In the genomic region with DNA sequence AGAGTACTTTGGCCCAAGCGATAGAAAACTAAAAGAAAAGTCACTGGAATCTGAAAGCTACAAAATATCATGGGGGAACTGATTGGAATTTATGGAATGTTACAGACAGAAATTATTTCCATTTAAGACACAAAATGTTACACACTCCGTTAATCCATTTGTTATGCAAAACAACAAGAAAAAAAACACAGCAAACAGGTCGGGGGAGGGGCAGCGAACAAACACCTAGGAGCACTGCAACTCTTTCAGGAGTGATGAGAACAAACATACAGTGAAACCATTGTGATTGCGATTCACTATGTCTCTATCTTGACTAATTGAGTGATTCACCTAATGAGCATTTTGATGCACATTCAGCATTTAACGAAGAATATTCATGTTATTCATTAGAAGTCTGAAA, we compare ENCODE assay signal across 21 mouse cellular contexts.
"Had no signal": no experiment of that assay in that cellular context is flagged by ENCODE, and none has a peak within 500 bp of the region (broad histone marks: within the 10 kb centered on the region; RNA-seq: fewer than 3 reads in every experiment).

No protein-coding gene starts in this region.

- H3K9me3 ChIP-seq: hindbrain, embryonic 13.5 days; hindbrain, embryonic 15.5 days; limb, embryonic 13.5 days; limb, embryonic 15.5 days had no signal

- H3K4me2 ChIP-seq: heart, embryonic 11.5 days; heart, embryonic 13.5 days; heart, embryonic 15.5 days; hindbrain, embryonic 13.5 days; hindbrain, embryonic 15.5 days; limb, embryonic 13.5 days; limb, embryonic 15.5 days; liver, embryonic 11.5 days had no signal

- ATAC-seq: hindbrain, postnatal 0 days had no signal

- DNase-seq: gastrocnemius, adult 2 months; gastrocnemius, postnatal 10 days; gastrocnemius, postnatal 25 days; heart, adult 11 months; heart, adult 2 months; heart, postnatal 14 days; heart, postnatal 36 days; layer of hippocampus, adult 9-11 months; layer of hippocampus, postnatal 36 days; left cerebral cortex, postnatal 4 days had no signal

- H3K27me3 ChIP-seq: heart, embryonic 13.5 days; heart, embryonic 15.5 days; hindbrain, embryonic 13.5 days; hindbrain, embryonic 15.5 days; limb, embryonic 13.5 days; limb, embryonic 15.5 days had no signal

- H3K27ac ChIP-seq: gastrocnemius, adult 2 months; heart, adult 2 months; heart, embryonic 13.5 days; heart, embryonic 15.5 days; hindbrain, embryonic 13.5 days; hindbrain, embryonic 15.5 days; hindbrain, postnatal 0 days; kidney, postnatal 0 days; limb, embryonic 13.5 days; limb, embryonic 15.5 days; liver, embryonic 14.5 days had no signal

- H3K4me3 ChIP-seq: gastrocnemius, adult 2 months; heart, adult 2 months; heart, embryonic 13.5 days; heart, embryonic 15.5 days; hindbrain, embryonic 13.5 days; hindbrain, embryonic 15.5 days; limb, embryonic 13.5 days; limb, embryonic 15.5 days had no signal

- H3K4me1 ChIP-seq: heart, embryonic 13.5 days; heart, embryonic 15.5 days; hindbrain, embryonic 13.5 days; hindbrain, embryonic 15.5 days; limb, embryonic 13.5 days; limb, embryonic 15.5 days had no signal

- H3K9ac ChIP-seq: heart, embryonic 13.5 days; heart, embryonic 15.5 days; hindbrain, embryonic 13.5 days; hindbrain, embryonic 15.5 days; limb, embryonic 13.5 days; limb, embryonic 15.5 days; liver, embryonic 14.5 days had no signal

- H3K36me3 ChIP-seq: heart, embryonic 13.5 days; heart, embryonic 15.5 days; hindbrain, embryonic 13.5 days; hindbrain, embryonic 15.5 days; limb, embryonic 13.5 days; limb, embryonic 15.5 days had no signal
